Mouse (Mus musculus) heart, embryonic 16.5 days (tissue): ENCODE data around the gene Stat3. TPM values are rescaled to one million over a fixed set of nuclear protein-coding genes. Genes with fewer than 3 reads are reported as not detected.

Source experiments
- ATAC-seq: fragments of 200-750 bp; cut with Nextera tagmentation; replicated peaks from 2 replicates; pipeline ENCODE4 v1.8.0; 2017; ENCODE audit warnings: moderate number of reproducible peaks; ENCODE audit not compliant: insufficient read depth, low FRiP score; ENCODE audit errors: extremely low read depth
- H3K27ac ChIP-seq: fragments of 300-500 bp; sonication (generic); 2 replicates; pipeline ENCODE4 v1.5.1; 2014; ENCODE audit warnings: mild to moderate bottlenecking, low read length, control low read depth, moderate library complexity
- H3K27me3 ChIP-seq: fragments of 300-500 bp; sonication (generic); 2 replicates; pipeline ENCODE4 v1.6.1; 2014; ENCODE audit warnings: low read length, mixed read lengths; ENCODE audit not compliant: control insufficient read depth, insufficient read depth
- H3K36me3 ChIP-seq: fragments of 300-500 bp; sonication (generic); 2 replicates; pipeline ENCODE4 v1.6.1; 2014; ENCODE audit not compliant: control insufficient read depth, insufficient read depth
- H3K4me1 ChIP-seq: fragments of 300-500 bp; sonication (generic); 2 replicates; pipeline ENCODE4 v1.6.1; 2014; ENCODE audit warnings: low read length, mixed read lengths; ENCODE audit not compliant: control insufficient read depth, insufficient read depth
- H3K4me2 ChIP-seq: fragments of 300-500 bp; sonication (generic); 2 replicates; pipeline ENCODE4 v1.6.1; 2014; ENCODE audit warnings: low read depth, mild to moderate bottlenecking, control low read depth, low read length
- H3K4me3 ChIP-seq: fragments of 300-500 bp; sonication (generic); 2 replicates; pipeline ENCODE4 v1.5.1; 2014; ENCODE audit warnings: mild to moderate bottlenecking, control low read depth, low read length
- H3K9ac ChIP-seq: fragments of 300-500 bp; sonication (generic); 2 replicates; pipeline ENCODE4 v1.6.1; 2014; ENCODE audit warnings: low read length, control low read depth
- H3K9me3 ChIP-seq: fragments of 300-500 bp; sonication (generic); replicated peaks from 2 replicates; pipeline ENCODE4 v1.6.1; 2016; ENCODE audit warnings: low read length; ENCODE audit not compliant: control insufficient read depth
- WGBS: fragments of 180-500 bp; shearing (Covaris S2); extraction: QIAGEN DNeasy Blood & Tissue Kit; methylation state at CpG from one replicate; pipeline ENCODE4 v1.1.7; 2014; 5-methylcytosine and 5-hydroxymethylcytosine counted together
- polyA plus RNA-seq: library from polyadenylated mRNA; unstranded; fragments of >200 nt; fragmentation: Nextera tagmentation; extraction: Ambion mirVana; gene quantifications from 2 replicates; pipeline ENCODE4 v1.2.1, GENCODE M21; 2015

Gene Stat3
- polyA plus RNA-seq, 1 experiment from 2014 or later: 64.9 TPM

GRCm38 (mm10) chr11:100905929-100906328 lies 33.4 kb downstream of the Stat3 start:
- H3K9me3 ChIP-seq: peaks cover 3% of the 10 kb centered on the region; the same call in 1 of the 2 replicates
- no peak for ATAC-seq
- H3K4me1 ChIP-seq: no peaks in the 10 kb centered on the region
- H3K36me3 ChIP-seq: peaks cover 57% of the 10 kb centered on the region
- H3K27me3 ChIP-seq: no peaks in the 10 kb centered on the region
- H3K4me2 ChIP-seq: no peak overlapping the region
- no peak overlapping the region for H3K27ac ChIP-seq
- 38% methylated on average over 1 of the region's 1 CpGs for WGBS
- H3K4me3 ChIP-seq: no peak overlapping the region
- H3K9ac ChIP-seq: no peak overlapping the region

GRCm38 (mm10) chr11:100904580-100905351 lies 34.6 kb downstream of the Stat3 start:
- peaks cover 3% of the 10 kb centered on the region; the same call in 1 of the 2 replicates for H3K9me3 ChIP-seq
- H3K4me3 ChIP-seq: no peak overlapping the region
- ATAC-seq: no peak
- H3K27ac ChIP-seq: no peak overlapping the region
- 70% methylated on average over 19 of the region's 20 CpGs for WGBS
- no peak overlapping the region for H3K9ac ChIP-seq
- H3K4me1 ChIP-seq: no peaks in the 10 kb centered on the region
- H3K27me3 ChIP-seq: no peaks in the 10 kb centered on the region
- no peak overlapping the region for H3K4me2 ChIP-seq
- H3K36me3 ChIP-seq: peaks cover 58% of the 10 kb centered on the region

- H3K4me1 ChIP-seq: peaks cover 3% of the 10 kb centered on the region
- no peak for ATAC-seq
- no peak overlapping the region for H3K4me3 ChIP-seq
- no peak overlapping the region for H3K9ac ChIP-seq
- H3K27ac ChIP-seq: no peak overlapping the region
- 83% methylated on average over 16 of the region's 16 CpGs for WGBS
- no peak overlapping the region for H3K4me2 ChIP-seq
- no peaks in the 10 kb centered on the region for H3K27me3 ChIP-seq
- peaks cover 3% of the 10 kb centered on the region; the same call in 1 of the 2 replicates for H3K9me3 ChIP-seq
- peaks cover 53% of the 10 kb centered on the region for H3K36me3 ChIP-seq
Measured at GRCm38 (mm10) chr11:100898441-100899199, 40.7 kb downstream of the Stat3 start.

GRCm38 (mm10) chr11:100897294-100898231 lies 41.8 kb downstream of the Stat3 start:
- no peak overlapping the region for H3K4me3 ChIP-seq
- H3K27ac ChIP-seq: no peak overlapping the region
- WGBS: 80% methylated on average over 7 of the region's 7 CpGs
- peaks cover 12% of the 10 kb centered on the region for H3K4me1 ChIP-seq
- no peak overlapping the region for H3K4me2 ChIP-seq
- peaks cover 3% of the 10 kb centered on the region; the same call in 1 of the 2 replicates for H3K9me3 ChIP-seq
- no peak overlapping the region for H3K9ac ChIP-seq
- ATAC-seq: no peak
- H3K27me3 ChIP-seq: no peaks in the 10 kb centered on the region
- H3K36me3 ChIP-seq: peaks cover 48% of the 10 kb centered on the region

- H3K9me3 ChIP-seq: no peaks in the 10 kb centered on the region
- H3K27ac ChIP-seq: no peak overlapping the region
- H3K36me3 ChIP-seq: peaks cover 35% of the 10 kb centered on the region
- H3K4me3 ChIP-seq: no peak overlapping the region
- no peak overlapping the region for H3K4me2 ChIP-seq
- 64% methylated on average over 10 of the region's 10 CpGs for WGBS
- ATAC-seq: no peak
- H3K9ac ChIP-seq: no peak overlapping the region
- H3K27me3 ChIP-seq: no peaks in the 10 kb centered on the region
- peaks cover 23% of the 10 kb centered on the region for H3K4me1 ChIP-seq
Measured at GRCm38 (mm10) chr11:100896078-100896477, 43.3 kb downstream of the Stat3 start.

GRCm38 (mm10) chr11:100894146-100894918 lies 45.0 kb downstream of the Stat3 start:
- Histone ChIP-seq H3K27ac (no peak overlapping the region), H3K4me2 (no peak overlapping the region), H3K36me3 (peaks cover 38% of the 10 kb centered on the region), H3K4me3 (no peak overlapping the region), H3K9me3 (no peaks in the 10 kb centered on the region), H3K9ac (peak overlapping the region; percentile 50), H3K27me3 (no peaks in the 10 kb centered on the region), H3K4me1 (peaks cover 30% of the 10 kb centered on the region)
- ATAC-seq: no peak
- WGBS: 62% methylated on average over 9 of the region's 9 CpGs

- peak; percentile 66 for ATAC-seq
- 13% methylated on average over 9 of the region's 9 CpGs for WGBS
- Histone ChIP-seq H3K4me1 (peaks cover 30% of the 10 kb centered on the region), H3K36me3 (peaks cover 41% of the 10 kb centered on the region), H3K9me3 (no peaks in the 10 kb centered on the region), H3K4me3 (no peak overlapping the region), H3K4me2 (peak overlapping the region; percentile 46), H3K27me3 (no peaks in the 10 kb centered on the region), H3K27ac (0 out of 2 replicates have a peak overlapping the region, but pooled peaks have one; percentile 43), H3K9ac (peak overlapping the region; percentile 50)
Measured at GRCm38 (mm10) chr11:100893482-100893881, 45.9 kb downstream of the Stat3 start.

- H3K27me3 ChIP-seq: no peaks in the 10 kb centered on the region
- ATAC-seq: 0 out of 2 replicates have a peak, but pooled peaks have one; percentile 14
- peaks cover 38% of the 10 kb centered on the region for H3K36me3 ChIP-seq
- no peak overlapping the region; the same call in 1 of the 2 replicates for H3K9ac ChIP-seq
- no peak overlapping the region for H3K4me2 ChIP-seq
- H3K4me1 ChIP-seq: peaks cover 30% of the 10 kb centered on the region
- no peaks in the 10 kb centered on the region for H3K9me3 ChIP-seq
- H3K4me3 ChIP-seq: no peak overlapping the region
- peak overlapping the region; percentile 68 for H3K27ac ChIP-seq
- WGBS: 52% methylated on average over 5 of the region's 5 CpGs
Measured at GRCm38 (mm10) chr11:100892435-100892834, 46.9 kb downstream of the Stat3 start.
